ENCODE assay signal across 8 mouse cellular contexts in the genomic region with DNA sequence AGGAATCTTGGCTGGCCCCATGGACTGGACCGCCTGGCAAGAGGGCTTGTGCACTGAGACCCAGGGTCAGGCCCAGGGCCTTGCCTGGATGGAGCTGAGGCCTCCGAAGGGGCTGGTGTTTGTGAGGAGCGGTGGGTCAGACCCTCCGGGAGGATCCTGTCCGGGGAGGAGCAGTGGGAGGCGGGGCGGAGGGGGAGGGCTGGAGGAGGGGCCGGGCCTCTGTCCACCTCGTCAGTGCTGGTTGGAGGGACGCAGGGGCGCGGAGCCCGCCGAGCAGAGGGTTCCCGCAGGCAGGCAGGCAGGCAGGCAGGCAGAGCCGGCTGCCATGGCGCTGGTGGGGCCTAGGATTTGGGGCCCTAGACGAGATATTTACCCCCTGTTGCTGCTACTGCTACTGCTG. TPM values are rescaled to one million over a fixed set of nuclear protein-coding genes. Genes with fewer than 3 reads are reported as not detected.
DNase-seq lines count a peak whose midpoint lies in the region; ATAC-seq lines count a peak whose summit lies in the region.
"Had no signal": no experiment of that assay in that cellular context is flagged by ENCODE, and none has a peak within 500 bp of the region (broad histone marks: within the 10 kb centered on the region; RNA-seq: fewer than 3 reads in every experiment).

A gene (plus strand): TSS at position 234 of the 400 bp plus-strand sequence.

- peaks cover 15% of the 10 kb centered on the region for H3K27me3 ChIP-seq in hindbrain, embryonic 13.5 days
- H3K27me3 ChIP-seq in midbrain, embryonic 11.5 days (ENCODE audit: control insufficient read depth, insufficient read depth, low read length), result no peaks in the 10 kb centered on the region; the same call in 1 of the 2 replicates

- H3K4me2 ChIP-seq in hindbrain, embryonic 13.5 days, result peak within 1 kb of the TSS; percentile 46
- H3K4me2 ChIP-seq in midbrain, embryonic 11.5 days, result peak within 1 kb of the TSS; percentile 79

- peak within 1 kb of the TSS; percentile 68 for H3K9ac ChIP-seq in hindbrain, embryonic 13.5 days
- peak within 1 kb of the TSS; percentile 89 for H3K9ac ChIP-seq in midbrain, embryonic 11.5 days (ENCODE audit: low read length)

- peak; percentile 7; the same call in 1 of the 2 replicates for ATAC-seq in hindbrain, embryonic 13.5 days (ENCODE audit: low FRiP score)
- ATAC-seq in midbrain, embryonic 11.5 days (ENCODE audit: low FRiP score), result peak; percentile 62
- ATAC-seq in megakaryocyte progenitor cell, adult 5-6 weeks (replicated peaks; ENCODE audit: poor library complexity), result no peak

- H3K4me1 ChIP-seq in hindbrain, embryonic 13.5 days (replicated peaks), result peaks cover 68% of the 10 kb centered on the region
- H3K4me1 ChIP-seq in midbrain, embryonic 11.5 days (ENCODE audit: control insufficient read depth, insufficient read depth, low read length), result peaks cover 61% of the 10 kb centered on the region

- H3K4me3 ChIP-seq in hindbrain, embryonic 13.5 days, result peak within 1 kb of the TSS; percentile 40
- peak within 1 kb of the TSS; percentile 63 for H3K4me3 ChIP-seq in midbrain, embryonic 11.5 days (ENCODE audit: low read depth, low read length)

- no peaks in the 10 kb centered on the region for H3K9me3 ChIP-seq in hindbrain, embryonic 13.5 days
- H3K9me3 ChIP-seq in midbrain, embryonic 11.5 days (ENCODE audit: control insufficient read depth, low read length), result no peaks in the 10 kb centered on the region

- peak within 1 kb of the TSS; percentile 84 for H3K27ac ChIP-seq in hindbrain, embryonic 13.5 days
- H3K27ac ChIP-seq in midbrain, embryonic 11.5 days (ENCODE audit: low read depth, low read length), result peak within 1 kb of the TSS; percentile 86

- no peaks in the 10 kb centered on the region for H3K36me3 ChIP-seq in hindbrain, embryonic 13.5 days
- H3K36me3 ChIP-seq in midbrain, embryonic 11.5 days (ENCODE audit: control insufficient read depth, insufficient read depth, low read length), result no peaks in the 10 kb centered on the region

- DNase-seq in ES-CJ7 (ENCODE audit: low read depth, low spot score), result peak; percentile 25
- peak; percentile 77 for DNase-seq in Muller cell, postnatal 12 days (ENCODE audit: inconsistent ontology term)
- peak; percentile 97 for DNase-seq in midbrain, embryonic 11.5 days (ENCODE audit: low spot score, missing footprints)
- no peak for DNase-seq in spleen, postnatal 14 days (ENCODE audit: low spot score in 2 of 2)
- DNase-seq in ovary, postnatal 14 days (ENCODE audit: low spot score), result no peak
- DNase-seq: heart, postnatal 4 days had no signal

- 2% methylated on average over 13 of the region's 18 CpGs for WGBS in hindbrain, embryonic 13.5 days
- under 1% methylated on average over 18 of the region's 18 CpGs for WGBS in midbrain, embryonic 11.5 days

RNA-seq across cellular contexts. Expression of the gene that starts here (rescaled TPM):
- polyA plus RNA-seq in hindbrain, embryonic 13.5 days (2015; fragmentation: Nextera tagmentation; extraction: Ambion mirVana), result 6.8 and 7.5 TPM in 2 replicates
- 10.9 and 14.6 TPM in 2 replicates for polyA plus RNA-seq in midbrain, embryonic 11.5 days (2014; fragmentation: Nextera tagmentation; extraction: Ambion mirVana)
- total RNA-seq in megakaryocyte progenitor cell, adult 5-6 weeks (2015), result not detected in 2 replicates
- total RNA-seq in megakaryocyte progenitor cell, adult 5-6 weeks (2017), result not detected in 2 replicates

Comparison
In these comparisons a context has a peak if more than half of its experiments do, and no peak if none do; other contexts are left out.
1. DNase-seq: peak in ES-CJ7 (single experiment), Muller cell, postnatal 12 days (single experiment) and midbrain, embryonic 11.5 days (single experiment); none in spleen, postnatal 14 days (0 of 2) and ovary, postnatal 14 days (single experiment).